Mouse (Mus musculus) ovary, postnatal 14 days (tissue): ENCODE measurements around the gene Wdr90.

Source experiments
- DNase-seq: peaks from one replicate; pipeline ENCODE4 v3.0.0; 2022; ENCODE audit warnings: low spot score

Wdr90 gene

GRCm38 (mm10) chr17:25860832-25861703 is at the start of gene Wdr90:
Gene Wdr90, minus strand, starts transcription at chr17:25861501.
- peak; percentile 86 for DNase-seq

DNA sequence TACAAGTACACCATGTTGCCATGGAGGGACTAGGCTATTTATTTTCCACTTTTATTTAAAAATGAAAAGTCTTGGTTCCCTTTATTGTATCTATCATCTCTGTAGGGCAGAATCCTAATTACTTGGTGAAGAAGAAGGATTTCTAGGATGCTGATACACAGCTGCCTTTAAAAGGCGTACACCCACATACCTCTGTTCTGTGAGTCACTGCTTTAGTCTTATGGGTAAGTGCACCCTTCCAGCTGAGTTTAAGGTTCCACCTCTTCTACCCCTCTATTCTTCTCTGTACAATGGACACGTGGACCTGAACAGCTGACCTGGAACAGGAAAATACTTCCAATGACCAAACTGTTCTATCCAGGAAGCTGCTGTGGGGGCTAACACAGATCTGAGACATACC is 46.3 kb upstream of the Wdr90 start:
- DNase-seq = no peak

DNA sequence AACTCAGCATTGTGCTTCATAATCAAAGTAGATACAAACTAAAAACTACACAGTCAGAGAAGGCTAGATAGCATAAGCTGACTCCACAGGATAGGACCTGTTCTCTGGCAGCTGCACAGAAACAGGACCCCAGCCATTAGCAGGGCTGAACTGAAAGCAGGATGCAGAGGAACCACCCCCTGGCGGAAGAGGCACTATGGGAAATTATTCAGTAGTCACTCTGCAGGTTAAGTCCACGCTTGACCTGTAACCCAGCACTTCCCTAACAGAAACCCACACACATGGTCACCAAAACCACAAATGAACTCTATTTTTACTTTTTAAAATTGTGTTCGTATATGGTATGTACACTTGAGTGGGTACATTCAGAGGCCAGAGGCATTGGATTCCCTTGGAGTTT is 41.8 kb upstream of the Wdr90 start:
- no peak for DNase-seq

DNA sequence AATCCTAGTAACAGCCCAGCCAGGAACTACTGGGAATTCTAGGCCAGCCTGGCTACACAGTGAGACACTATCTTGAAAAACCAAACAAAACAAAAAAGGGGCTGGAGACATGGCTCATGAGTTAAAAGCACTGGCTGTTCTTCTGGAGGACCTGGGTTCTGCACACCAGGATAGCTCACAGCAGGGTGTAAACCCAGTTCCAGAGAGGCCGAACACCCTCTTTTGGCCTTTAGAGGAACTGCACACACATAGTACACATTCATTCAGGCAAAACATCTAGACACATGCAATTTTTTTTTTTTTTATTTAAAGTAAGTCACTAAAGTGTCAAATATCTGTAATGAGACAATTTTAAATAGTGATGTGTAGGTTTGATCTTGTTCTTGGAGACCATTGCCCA is 38.9 kb upstream of the Wdr90 start:
- no peak for DNase-seq

- DNase-seq = no peak
Measured at GRCm38 (mm10) chr17:25895891-25896290, 34.6 kb upstream of the Wdr90 start.

GRCm38 (mm10) chr17:25895415-25895814 is 34.1 kb upstream of the Wdr90 start:
- DNase-seq = no peak

GRCm38 (mm10) chr17:25893975-25894617 is 32.8 kb upstream of the Wdr90 start:
- no peak for DNase-seq

- DNase-seq = no peak
Measured at GRCm38 (mm10) chr17:25888837-25889236, 27.5 kb upstream of the Wdr90 start.

GRCm38 (mm10) chr17:25887467-25887866 is 26.2 kb upstream of the Wdr90 start:
- no peak for DNase-seq

DNA sequence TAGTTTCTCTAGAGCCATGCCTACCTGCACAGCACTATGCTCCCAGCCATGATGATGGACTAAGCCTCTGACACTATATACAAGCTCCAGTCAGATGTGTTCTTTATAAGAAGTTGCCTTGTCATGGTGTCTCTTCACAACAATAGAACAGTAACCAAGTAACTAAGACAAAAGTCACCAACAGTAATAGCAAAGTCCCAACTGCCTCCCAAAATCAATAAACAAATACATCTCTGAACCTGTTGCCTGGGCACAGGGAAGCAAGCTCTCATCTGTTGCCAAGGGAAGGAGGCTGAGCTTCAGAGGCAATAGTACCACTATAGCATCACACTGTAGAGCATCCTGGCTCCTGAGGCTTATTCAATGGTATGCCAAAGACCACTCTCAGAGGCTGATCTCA is 25.5 kb upstream of the Wdr90 start:
- DNase-seq = no peak

- DNase-seq = no peak
Measured at GRCm38 (mm10) chr17:25885636-25886035, 24.3 kb upstream of the Wdr90 start.

- no peak for DNase-seq
Measured at GRCm38 (mm10) chr17:25883824-25884223, 22.5 kb upstream of the Wdr90 start.

DNA sequence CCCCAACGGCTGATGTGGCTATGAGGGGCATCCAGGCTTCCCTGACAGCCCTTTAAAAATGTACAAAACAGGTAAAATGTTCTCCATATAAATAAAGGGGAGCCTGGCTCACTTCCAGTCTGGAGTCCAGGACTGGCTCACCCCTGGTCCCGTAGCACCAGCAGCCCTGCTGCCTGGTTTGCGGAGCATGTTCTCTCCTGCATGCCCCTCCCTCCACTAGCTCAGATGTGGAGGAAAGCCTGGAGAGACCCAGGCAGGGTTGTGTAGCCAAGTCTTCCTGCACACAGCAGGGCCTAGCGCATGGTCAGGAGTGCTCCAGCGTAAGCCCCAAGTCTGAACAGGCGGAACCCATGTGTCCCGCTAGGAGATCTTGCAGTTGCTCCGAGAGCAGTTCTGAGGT is 22.0 kb upstream of the Wdr90 start:
- no peak for DNase-seq

DNA sequence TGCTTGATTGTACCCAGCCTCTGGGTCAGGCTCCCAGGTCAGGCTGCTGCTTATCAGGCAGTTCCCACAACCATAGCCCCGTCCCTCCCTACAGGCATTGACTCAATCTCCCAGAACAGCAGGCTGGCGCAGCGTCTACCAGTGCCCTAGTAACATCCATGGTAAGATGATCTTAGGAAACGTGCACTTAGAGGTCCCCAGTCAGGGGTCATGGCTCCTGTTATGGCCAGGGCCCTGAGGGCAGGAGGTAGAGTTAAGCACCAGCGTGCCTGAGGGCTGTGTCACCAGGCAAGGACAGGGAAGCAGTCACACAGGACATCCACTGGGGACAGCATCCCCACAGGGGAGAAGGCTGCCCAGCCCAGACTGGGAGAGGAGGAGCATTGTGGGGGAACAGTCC is 21.0 kb upstream of the Wdr90 start:
- no peak for DNase-seq

DNA sequence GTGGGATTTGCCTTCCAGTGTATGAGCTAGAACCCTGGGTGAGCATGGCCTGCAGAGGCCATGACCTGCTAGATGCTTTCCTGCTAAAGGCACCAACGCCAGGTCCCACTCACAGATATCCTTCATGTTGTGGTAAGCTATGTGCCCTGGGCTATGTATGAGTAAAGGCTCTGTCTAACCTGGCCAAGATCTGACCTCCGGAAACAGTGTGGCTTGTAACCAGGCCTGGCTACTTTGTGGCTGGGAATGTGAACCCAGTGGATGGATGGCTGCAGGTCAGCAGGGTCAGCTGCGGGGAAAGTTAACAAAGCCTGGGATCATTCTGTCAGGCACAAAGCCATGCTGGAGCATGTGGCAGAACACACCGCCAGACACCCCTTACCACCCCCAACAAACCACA is 20.4 kb upstream of the Wdr90 start:
- DNase-seq = no peak

DNA sequence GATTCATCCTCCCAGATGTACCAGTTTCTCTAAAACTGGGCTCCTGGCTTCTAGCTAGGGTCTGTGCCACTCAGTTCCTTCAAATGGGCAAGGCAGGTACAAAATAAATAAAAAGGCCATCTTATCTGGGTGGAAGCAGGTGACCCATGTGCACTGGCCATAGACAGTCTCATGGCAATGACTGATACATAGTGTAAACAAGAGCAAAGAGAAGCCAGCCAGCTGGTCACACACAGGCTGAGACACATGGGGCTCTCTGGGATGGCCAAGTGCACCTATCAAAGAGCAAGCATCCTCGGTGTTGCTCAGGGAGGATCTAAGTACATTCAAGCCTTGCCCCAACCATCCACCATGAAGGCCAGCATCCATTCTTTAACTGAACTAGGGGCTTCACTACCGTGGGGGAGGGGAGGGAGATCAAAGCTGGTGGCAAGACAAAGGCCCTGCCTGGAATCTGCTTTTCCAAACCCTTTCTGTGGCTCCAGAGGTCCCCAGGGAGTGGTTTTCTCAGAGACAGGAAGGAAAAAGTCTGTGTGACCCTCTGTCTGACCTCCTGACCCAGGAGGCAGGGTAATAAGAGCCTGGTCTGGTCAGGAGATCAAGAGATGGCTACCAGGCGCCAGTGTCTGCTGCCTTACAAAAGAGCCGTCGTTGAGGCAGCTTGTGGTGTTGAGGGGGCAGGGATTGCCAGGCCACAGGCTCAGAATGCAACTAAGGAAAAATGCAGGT is 19.8 kb upstream of the Wdr90 start:
- DNase-seq = no peak

GRCm38 (mm10) chr17:25880196-25880910 is 19.1 kb upstream of the Wdr90 start, which contains the start of gene Wfikkn1:
Gene Wfikkn1, minus strand, starts transcription at chr17:25880858.
- no peak for DNase-seq

DNA sequence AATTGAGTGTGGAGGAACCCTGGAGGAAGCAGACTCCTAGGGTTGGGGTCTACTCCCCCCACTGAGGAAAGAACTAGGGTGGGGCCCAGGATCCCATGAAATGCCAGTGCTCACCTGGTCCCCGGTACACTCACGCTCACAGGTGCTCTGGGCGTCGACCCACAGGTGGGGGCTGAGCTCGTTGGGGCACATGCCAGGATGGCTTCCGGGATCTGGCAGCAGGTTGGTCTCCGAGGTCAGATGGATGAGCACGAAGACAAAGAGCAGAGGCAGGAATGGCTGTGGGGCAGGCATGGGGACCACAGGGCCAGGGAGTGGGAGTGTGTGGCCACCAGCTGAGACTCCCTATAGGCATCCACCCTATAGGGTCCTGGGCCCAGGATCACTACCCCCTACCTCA is 18.4 kb upstream of the Wdr90 start:
- no peak for DNase-seq

DNA sequence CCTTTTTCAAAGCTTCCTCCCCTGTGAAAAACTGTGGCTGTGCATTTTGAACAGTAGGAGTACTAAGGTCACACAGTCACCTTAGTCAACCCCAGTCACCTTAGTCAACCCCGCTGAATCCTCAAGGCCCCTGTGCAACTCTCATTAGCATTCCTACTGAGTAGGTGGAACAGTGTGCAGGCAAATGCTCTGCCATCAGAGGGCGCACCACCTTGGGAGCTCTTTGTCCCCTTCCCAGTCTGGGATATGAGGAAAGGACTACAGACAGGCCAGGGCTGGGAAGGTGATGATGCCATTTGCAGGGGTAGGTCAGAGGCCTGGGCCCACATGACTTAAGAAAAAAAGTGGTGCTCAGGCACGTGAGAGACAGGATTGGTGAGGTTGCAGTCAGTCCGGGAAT is 18.0 kb upstream of the Wdr90 start:
- no peak for DNase-seq

DNA sequence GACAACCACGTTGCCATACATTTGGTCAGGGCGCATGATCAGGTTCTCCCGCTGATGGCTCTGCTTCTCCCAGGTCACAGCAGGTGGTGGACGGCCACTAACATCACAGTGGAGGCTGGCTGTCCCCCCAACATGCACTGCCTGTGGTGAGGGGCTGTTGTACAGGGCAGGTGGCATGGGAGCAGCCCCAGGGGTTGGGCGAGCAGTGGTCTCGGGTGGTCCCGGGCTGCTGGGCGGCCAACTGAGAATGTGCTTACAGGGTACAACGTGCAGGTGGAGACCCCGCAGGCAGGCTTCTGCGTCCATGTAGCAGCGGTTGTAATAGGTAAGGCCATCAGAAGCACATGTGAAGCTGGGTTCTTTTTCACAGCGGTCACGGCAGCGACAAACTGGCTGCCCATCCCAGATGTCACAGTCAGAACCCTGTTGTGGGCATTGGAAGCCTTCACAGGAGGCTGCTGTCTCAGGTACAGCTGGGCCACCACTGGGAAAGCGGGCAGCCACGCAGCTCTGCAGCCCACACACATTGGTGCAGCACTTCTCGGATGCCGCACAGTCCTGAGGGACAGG is 17.4 kb upstream of the Wdr90 start:
- no peak for DNase-seq

DNA sequence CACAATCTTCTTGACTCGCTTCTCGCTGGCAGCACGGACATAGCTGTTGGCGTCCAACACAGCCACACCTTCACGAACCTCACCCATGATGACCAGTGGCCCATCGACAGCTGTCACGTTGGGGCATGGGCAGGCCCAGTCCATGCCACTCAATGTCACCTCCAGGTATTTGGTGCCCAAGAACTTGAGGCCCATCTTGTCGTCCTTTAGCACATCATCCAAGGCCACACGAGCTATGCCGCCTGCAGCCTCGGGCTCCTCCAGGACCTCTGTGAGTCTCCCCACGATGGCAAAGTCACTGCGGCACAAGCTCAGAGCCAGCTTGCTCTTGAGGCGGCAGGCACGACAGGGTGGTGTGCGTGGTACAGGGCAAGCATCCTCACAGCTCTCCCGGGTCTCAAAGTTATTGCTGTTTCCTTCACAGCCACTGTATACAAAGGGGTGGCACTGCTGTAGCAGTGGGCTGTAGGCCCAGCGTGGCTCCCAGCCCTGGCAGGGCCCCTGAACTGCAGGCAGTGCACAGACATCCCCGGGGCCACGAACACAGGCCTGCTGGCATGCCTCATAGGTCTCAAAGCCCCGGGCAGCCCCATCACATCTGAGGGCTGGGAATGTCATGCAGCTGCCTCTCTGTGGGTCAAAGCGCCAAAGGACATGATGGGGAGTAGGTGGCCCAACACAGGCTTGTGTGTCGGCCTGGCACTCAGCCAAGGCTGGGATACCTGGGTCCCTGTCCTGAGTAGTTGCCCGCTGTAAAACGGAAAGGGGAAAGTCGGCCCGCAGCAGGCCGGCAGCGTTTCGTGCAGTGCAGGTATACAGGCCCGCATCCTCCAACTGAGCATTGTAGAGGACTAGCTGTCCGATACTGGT is 16.7 kb upstream of the Wdr90 start:
- DNase-seq = no peak
